Mouse (Mus musculus) adrenal gland, adult 18-20 months (tissue): ENCODE results near the gene Nkx2-3. TPM values are rescaled to one million over a fixed set of nuclear protein-coding genes. Genes with fewer than 3 reads are reported as not detected.

ENCODE experiments used
- DNase-seq, 2 experiments: peaks; one replicate each; pipeline ENCODE4 v3.0.0; 2021 to 2022; ENCODE audit warnings: low spot score in 2 of 2
- long read RNA-seq, 2 experiments: library from polyadenylated mRNA; stranded (forward); transcript quantifications; one replicate each; pipeline ENCODE4 v2.0.0; 2021
- total RNA-seq, 2 experiments: library from RNA; stranded (reverse); gene quantifications; 1 replicate in 1 of 2; 2 replicates in 1 of 2; pipeline ENCODE4 v1.2.3; 2021

Nkx2-3 gene
- total RNA-seq = not detected
- long read RNA-seq, experiment 1 = 0 reads
- long read RNA-seq, experiment 2 = 0 reads

- DNase-seq = no peak
These were observed at the start of gene Nkx2-3 for GRCm38 (mm10) chr19:43612051-43612450. Nkx2-3 (plus strand) TSS chr19:43612325.

- no peak for DNase-seq
These were observed 49.0 kb upstream of the Nkx2-3 start for GRCm38 (mm10) chr19:43563166-43563565.

GRCm38 (mm10) chr19:43568298-43568697 lies 43.8 kb upstream of the Nkx2-3 start:
- DNase-seq = no peak

- no peak for DNase-seq
These were observed 43.0 kb upstream of the Nkx2-3 start for GRCm38 (mm10) chr19:43569133-43569532.

- peak; percentile 66 to 69 for DNase-seq
These were observed 41.0 kb upstream of the Nkx2-3 start for GRCm38 (mm10) chr19:43570831-43571790.

GRCm38 (mm10) chr19:43579081-43579796 lies 32.9 kb upstream of the Nkx2-3 start:
- peak in 1 of 2 experiments; percentile 21 for DNase-seq

GRCm38 (mm10) chr19:43581185-43581584 lies 30.9 kb upstream of the Nkx2-3 start:
- no peak for DNase-seq

- no peak for DNase-seq
These were observed 28.9 kb upstream of the Nkx2-3 start for GRCm38 (mm10) chr19:43583192-43583591.

- DNase-seq = no peak
These were observed 28.5 kb upstream of the Nkx2-3 start for GRCm38 (mm10) chr19:43583595-43583994.

- DNase-seq = peak; percentile 33 to 38
These were observed 27.3 kb upstream of the Nkx2-3 start for GRCm38 (mm10) chr19:43584788-43585187.

GRCm38 (mm10) chr19:43592026-43592425 lies 20.1 kb upstream of the Nkx2-3 start:
- DNase-seq = no peak

- DNase-seq = no peak
These were observed 15.1 kb upstream of the Nkx2-3 start for GRCm38 (mm10) chr19:43596981-43597380.

- DNase-seq = no peak
These were observed 13.1 kb upstream of the Nkx2-3 start for GRCm38 (mm10) chr19:43598741-43599660.

GRCm38 (mm10) chr19:43599776-43600544 lies 12.2 kb upstream of the Nkx2-3 start:
- no peak for DNase-seq

GRCm38 (mm10) chr19:43600545-43601331 lies 11.4 kb upstream of the Nkx2-3 start:
- DNase-seq = no peak

GRCm38 (mm10) chr19:43601440-43601839 lies 10.7 kb upstream of the Nkx2-3 start:
- DNase-seq = no peak

- DNase-seq = no peak
These were observed 10.0 kb upstream of the Nkx2-3 start for GRCm38 (mm10) chr19:43601996-43602590.

GRCm38 (mm10) chr19:43603521-43603920 lies 8.6 kb upstream of the Nkx2-3 start:
- no peak for DNase-seq
